Comparison of ENCODE assay signal across 16 mouse cellular contexts in genomic region chr3:51130709-51131108, GRCm38 (mm10).
"Had no signal": no experiment of that assay in that cellular context is flagged by ENCODE, and none has a peak within 500 bp of the region (broad histone marks: within the 10 kb centered on the region; RNA-seq: fewer than 3 reads in every experiment).

No protein-coding gene starts in this region.

- H3K27ac ChIP-seq: kidney, postnatal 0 days; limb, embryonic 12.5 days; liver, embryonic 13.5 days; midbrain, embryonic 12.5 days; neural tube, embryonic 13.5 days had no signal

- H3K9me3 ChIP-seq: limb, embryonic 12.5 days; liver, embryonic 13.5 days; megakaryocyte, embryonic 14.5 days; midbrain, embryonic 12.5 days; neural tube, embryonic 13.5 days had no signal

- H3K36me3 ChIP-seq: limb, embryonic 12.5 days; liver, embryonic 13.5 days; midbrain, embryonic 12.5 days; neural tube, embryonic 13.5 days had no signal

- DNase-seq: kidney, adult 11 months; kidney, adult 9 months; kidney, postnatal 36 days; layer of hippocampus, adult 9-11 months; layer of hippocampus, postnatal 36 days; liver; liver, embryonic 13.5 days; liver, postnatal 0 days; right cerebral cortex, adult 18-20 months; right cerebral cortex, postnatal 25 days had no signal

- H3K4me3 ChIP-seq: limb, embryonic 12.5 days; liver, embryonic 13.5 days; megakaryocyte, embryonic 14.5 days; midbrain, embryonic 12.5 days; neural tube, embryonic 13.5 days had no signal

- H3K4me2 ChIP-seq: limb, embryonic 12.5 days; liver, embryonic 13.5 days; midbrain, embryonic 12.5 days; neural tube, embryonic 13.5 days had no signal

- ATAC-seq: liver, postnatal 0 days; midbrain, embryonic 16.5 days had no signal

- H3K9ac ChIP-seq: limb, embryonic 12.5 days; liver, embryonic 13.5 days; liver, postnatal 0 days; midbrain, embryonic 12.5 days; neural tube, embryonic 13.5 days had no signal

- H3K27me3 ChIP-seq: limb, embryonic 12.5 days; liver, embryonic 13.5 days; neural tube, embryonic 13.5 days had no signal
